ENCODE assay signal across 11 mouse cellular contexts in the genomic region with DNA sequence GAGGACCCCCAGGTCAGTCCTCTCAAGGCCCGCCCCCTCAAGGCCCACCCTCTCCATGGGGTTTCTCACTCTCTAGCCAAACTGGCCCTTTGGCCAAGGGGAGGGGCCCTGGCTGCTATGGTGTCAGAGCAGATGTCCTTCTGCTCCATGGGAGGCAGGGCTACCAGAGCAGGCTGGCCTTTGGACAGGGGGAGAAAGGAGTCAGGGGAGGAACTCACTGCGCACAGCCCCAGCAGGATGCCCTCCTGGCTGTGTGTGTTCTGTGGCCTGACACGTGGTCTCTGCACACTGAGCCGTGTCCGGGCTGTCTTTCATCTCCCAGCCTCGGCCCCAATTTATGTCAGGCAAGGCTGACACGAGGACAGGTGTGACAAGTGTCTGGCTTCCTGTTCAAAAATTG. TPM values are rescaled to one million over a fixed set of nuclear protein-coding genes. Genes with fewer than 3 reads are reported as not detected.
A peak's percentile ranks its signal among the peaks of the same experiment; 100 is the strongest.
DNase-seq lines count a peak whose midpoint lies in the region; ATAC-seq and TF ChIP-seq lines count a peak whose summit lies in the region.
"Had no signal": no experiment of that assay in that cellular context is flagged by ENCODE, and none has a peak within 500 bp of the region (broad histone marks: within the 10 kb centered on the region; RNA-seq: fewer than 3 reads in every experiment).

No protein-coding gene starts in this region.

- no peaks in the 10 kb centered on the region for H3K9me3 ChIP-seq in intestine, embryonic 15.5 days
- H3K9me3 ChIP-seq in intestine, postnatal 0 days (ENCODE audit: control insufficient read depth): no peaks in the 10 kb centered on the region
- no peaks in the 10 kb centered on the region for H3K9me3 ChIP-seq in intestine, embryonic 16.5 days (ENCODE audit: control insufficient read depth, low read length)
- no peaks in the 10 kb centered on the region for H3K9me3 ChIP-seq in forebrain, embryonic 16.5 days (ENCODE audit: control insufficient read depth, low read length)

- no peaks in the 10 kb centered on the region for H3K36me3 ChIP-seq in intestine, embryonic 15.5 days
- H3K36me3 ChIP-seq in intestine, postnatal 0 days (ENCODE audit: control insufficient read depth, insufficient read depth): no peaks in the 10 kb centered on the region
- H3K36me3 ChIP-seq in intestine, embryonic 16.5 days (ENCODE audit: control insufficient read depth, insufficient read depth, low read length): no peaks in the 10 kb centered on the region
- no peaks in the 10 kb centered on the region for H3K36me3 ChIP-seq in forebrain, embryonic 16.5 days (ENCODE audit: control insufficient read depth, insufficient read depth)

- 65% methylated on average over 7 of the region's 7 CpGs for WGBS in intestine, embryonic 15.5 days
- 68% methylated on average over 7 of the region's 7 CpGs for WGBS in intestine, postnatal 0 days
- WGBS in intestine, embryonic 16.5 days: 67% methylated on average over 7 of the region's 7 CpGs
- WGBS in forebrain, embryonic 16.5 days: 68% methylated on average over 7 of the region's 7 CpGs

- no peak overlapping the region for H3K27ac ChIP-seq in intestine, embryonic 15.5 days
- H3K27ac ChIP-seq in intestine, postnatal 0 days (ENCODE audit: low read depth, low read length): no peak overlapping the region
- no peak overlapping the region for H3K27ac ChIP-seq in intestine, embryonic 16.5 days (ENCODE audit: low read length)
- no peak overlapping the region for H3K27ac ChIP-seq in forebrain, embryonic 16.5 days (ENCODE audit: low read length)

- no peak overlapping the region for H3K4me3 ChIP-seq in intestine, embryonic 15.5 days (replicated peaks)
- no peak overlapping the region for H3K4me3 ChIP-seq in intestine, postnatal 0 days (ENCODE audit: low read depth, low read length)
- H3K4me3 ChIP-seq in intestine, embryonic 16.5 days (ENCODE audit: low read length): no peak overlapping the region
- no peak overlapping the region for H3K4me3 ChIP-seq in forebrain, embryonic 16.5 days (replicated peaks; ENCODE audit: low read length)

- peak; percentile 88 for DNase-seq in cerebellum, adult 11-12 months
- peak; percentile 46 to 70 for DNase-seq in kidney, postnatal 4 days
- DNase-seq in frontal cortex, postnatal 36 days (ENCODE audit: low spot score in 2 of 2): no peak
- no peak for DNase-seq in gastrocnemius, adult 8-10 months (ENCODE audit: low spot score in 2 of 2)
- DNase-seq: adrenal gland, adult 2 months; heart, postnatal 14 days; lung, postnatal 14 days had no signal

- ATAC-seq in intestine, embryonic 15.5 days: peak; percentile 39; the same call in 1 of the 2 replicates
- no peak for ATAC-seq in intestine, postnatal 0 days
- 0 out of 2 replicates have a peak, but pooled peaks have one; percentile 21 for ATAC-seq in intestine, embryonic 16.5 days
- ATAC-seq in forebrain, embryonic 16.5 days: no peak

- no peak overlapping the region for H3K9ac ChIP-seq in intestine, embryonic 15.5 days
- no peak overlapping the region for H3K9ac ChIP-seq in intestine, postnatal 0 days (ENCODE audit: low read depth, low read length)
- H3K9ac ChIP-seq in intestine, embryonic 16.5 days (ENCODE audit: low read depth, low read length): no peak overlapping the region
- H3K9ac ChIP-seq in forebrain, embryonic 16.5 days (replicated peaks; ENCODE audit: low read depth, low read length): no peak overlapping the region

- H3K4me1 ChIP-seq in intestine, embryonic 15.5 days (replicated peaks): peaks cover 10% of the 10 kb centered on the region
- H3K4me1 ChIP-seq in intestine, postnatal 0 days (replicated peaks; ENCODE audit: control insufficient read depth, insufficient read depth, low read length): no peaks in the 10 kb centered on the region
- H3K4me1 ChIP-seq in intestine, embryonic 16.5 days (ENCODE audit: control insufficient read depth, insufficient read depth, low read length): 0 out of 2 replicates have a peak, but pooled peaks cover 6% of the 10 kb centered on the region
- H3K4me1 ChIP-seq in forebrain, embryonic 16.5 days (replicated peaks; ENCODE audit: control insufficient read depth, insufficient read depth, low read length): peaks cover 9% of the 10 kb centered on the region

- TF ChIP-seq CTCF in intestine, postnatal 0 days (IDR thresholded peaks at IDR 0.05; ENCODE audit: low read depth): no peak

- no peaks in the 10 kb centered on the region for H3K27me3 ChIP-seq in intestine, embryonic 15.5 days (replicated peaks)
- no peaks in the 10 kb centered on the region for H3K27me3 ChIP-seq in intestine, postnatal 0 days (replicated peaks; ENCODE audit: control insufficient read depth, insufficient read depth, low read length)
- H3K27me3 ChIP-seq in intestine, embryonic 16.5 days (replicated peaks; ENCODE audit: control insufficient read depth, insufficient read depth, low read length): no peaks in the 10 kb centered on the region
- no peaks in the 10 kb centered on the region for H3K27me3 ChIP-seq in forebrain, embryonic 16.5 days (replicated peaks; ENCODE audit: control insufficient read depth, insufficient read depth, low read length)

- H3K4me2 ChIP-seq in intestine, embryonic 15.5 days (replicated peaks): no peak overlapping the region
- H3K4me2 ChIP-seq in intestine, postnatal 0 days (replicated peaks; ENCODE audit: low read depth): no peak overlapping the region
- no peak overlapping the region for H3K4me2 ChIP-seq in intestine, embryonic 16.5 days (ENCODE audit: low read depth, low read length)
- no peak overlapping the region for H3K4me2 ChIP-seq in forebrain, embryonic 16.5 days (ENCODE audit: low read length)

RNA-seq across cellular contexts. Expression of gene Rtn4r, which starts 8.6 kb away (rescaled TPM):
- polyA plus RNA-seq in intestine, embryonic 15.5 days (2015; fragmentation: Nextera tagmentation; extraction: Ambion mirVana): 4.1 and 4.7 TPM in 2 replicates
- polyA plus RNA-seq in intestine, postnatal 0 days (2015; fragmentation: Nextera tagmentation; extraction: Ambion mirVana): 1.6 and 1.9 TPM in 2 replicates
- 0.73 and 2.4 TPM in 2 replicates for polyA plus RNA-seq in intestine, embryonic 16.5 days (2015; fragmentation: Nextera tagmentation; extraction: Ambion mirVana)
- under 1 TPM in 1 of 4 experiments, not detected in 3; 0.15 TPM for total RNA-seq in gastrocnemius, adult 8-10 months (2022)
- polyA plus RNA-seq in forebrain, embryonic 16.5 days (2015; fragmentation: Nextera tagmentation; extraction: Ambion mirVana): 21.7 and 24.4 TPM in 2 replicates

RNA-seq across cellular contexts. Expression of gene Prodh, which starts 46.0 kb away (rescaled TPM):
- 15.0 and 19.9 TPM in 2 replicates for polyA plus RNA-seq in intestine, embryonic 15.5 days (2015; fragmentation: Nextera tagmentation; extraction: Ambion mirVana)
- 23.2 and 40.9 TPM in 2 replicates for polyA plus RNA-seq in intestine, postnatal 0 days (2015; fragmentation: Nextera tagmentation; extraction: Ambion mirVana)
- 20.1 and 24.4 TPM in 2 replicates for polyA plus RNA-seq in intestine, embryonic 16.5 days (2015; fragmentation: Nextera tagmentation; extraction: Ambion mirVana)
- 10 to 100 TPM in 2 of 4 experiments, 1 to 10 TPM in 2; 7.8 to 16.8 (median 9.7) TPM for total RNA-seq in gastrocnemius, adult 8-10 months (2022)
- 4.1 and 4.2 TPM in 2 replicates for polyA plus RNA-seq in forebrain, embryonic 16.5 days (2015; fragmentation: Nextera tagmentation; extraction: Ambion mirVana)

Comparison
In these comparisons a context has a peak if more than half of its experiments do, and no peak if none do; other contexts are left out.
1. ATAC-seq: peak in intestine, embryonic 15.5 days (single experiment) and intestine, embryonic 16.5 days (single experiment); none in intestine, postnatal 0 days (single experiment) and forebrain, embryonic 16.5 days (single experiment).
2. DNase-seq: peak in cerebellum, adult 11-12 months (single experiment) and kidney, postnatal 4 days (2 of 2); none in frontal cortex, postnatal 36 days (0 of 2) and gastrocnemius, adult 8-10 months (0 of 2).